Mouse (Mus musculus): ENCODE data around the gene She. TPM values are rescaled to one million over a fixed set of nuclear protein-coding genes. Genes with fewer than 3 reads are reported as not detected.

She gene
- polyA plus RNA-seq, 1 experiment from 2014 or later, result 1.4 TPM

GRCm38 (mm10) chr3:89891696-89892095, 60.5 kb downstream of the She start:
- no peaks in the 10 kb centered on the region for H3K27me3 ChIP-seq (ENCODE audit: control insufficient read depth, insufficient read depth, low read depth, low read length)

GRCm38 (mm10) chr3:89892517-89893106, 61.4 kb downstream of the She start:
- H3K4me3 ChIP-seq (ENCODE audit: low read depth, low read length), result no peak overlapping the region
- no peaks in the 10 kb centered on the region for H3K4me1 ChIP-seq (ENCODE audit: control insufficient read depth, insufficient read depth, low read length)
- no peak overlapping the region for H3K27ac ChIP-seq (ENCODE audit: low read length)
- H3K9ac ChIP-seq (ENCODE audit: low read depth, low read length), result no peak overlapping the region
- 78% methylated on average over 5 of the region's 5 CpGs for WGBS
- H3K9me3 ChIP-seq (replicated peaks; ENCODE audit: control insufficient read depth, low read length, poor library complexity, severe bottlenecking), result no peaks in the 10 kb centered on the region
- no peak for ATAC-seq
- H3K4me2 ChIP-seq (ENCODE audit: low read length), result no peak overlapping the region
- no peaks in the 10 kb centered on the region for H3K27me3 ChIP-seq (ENCODE audit: control insufficient read depth, insufficient read depth, low read depth, low read length)
- no peaks in the 10 kb centered on the region for H3K36me3 ChIP-seq (ENCODE audit: control insufficient read depth, insufficient read depth, low read length)

More at GRCm38 (mm10) chr3:89891696-89892095, 60.5 kb downstream of the She start:
- no peaks in the 10 kb centered on the region for H3K36me3 ChIP-seq (ENCODE audit: control insufficient read depth, insufficient read depth, low read length)
- no peak overlapping the region for H3K27ac ChIP-seq (ENCODE audit: low read length)
- no peaks in the 10 kb centered on the region for H3K4me1 ChIP-seq (ENCODE audit: control insufficient read depth, insufficient read depth, low read length)
- H3K4me2 ChIP-seq (ENCODE audit: low read length), result no peak overlapping the region
- H3K9ac ChIP-seq (ENCODE audit: low read depth, low read length), result no peak overlapping the region
- no peak for ATAC-seq
- H3K4me3 ChIP-seq (ENCODE audit: low read depth, low read length), result no peak overlapping the region
- no peaks in the 10 kb centered on the region for H3K9me3 ChIP-seq (replicated peaks; ENCODE audit: control insufficient read depth, low read length, poor library complexity, severe bottlenecking)

GRCm38 (mm10) chr3:89896571-89896970, 65.4 kb downstream of the She start:
- Histone ChIP-seq H3K9me3 (replicated peaks; ENCODE audit: control insufficient read depth, low read length, poor library complexity, severe bottlenecking) (no peaks in the 10 kb centered on the region), H3K4me3 (ENCODE audit: low read depth, low read length) (no peak overlapping the region), H3K27me3 (ENCODE audit: control insufficient read depth, insufficient read depth, low read depth, low read length) (no peaks in the 10 kb centered on the region), H3K9ac (ENCODE audit: low read depth, low read length) (no peak overlapping the region), H3K4me1 (ENCODE audit: control insufficient read depth, insufficient read depth, low read length) (no peaks in the 10 kb centered on the region), H3K4me2 (ENCODE audit: low read length) (no peak overlapping the region), H3K27ac (ENCODE audit: low read length) (no peak overlapping the region), H3K36me3 (ENCODE audit: control insufficient read depth, insufficient read depth, low read length) (no peaks in the 10 kb centered on the region)
- WGBS, result 9% methylated on average over 5 of the region's 5 CpGs
- ATAC-seq, result no peak

- H3K27ac ChIP-seq (ENCODE audit: low read length), result no peak overlapping the region
- no peaks in the 10 kb centered on the region for H3K36me3 ChIP-seq (ENCODE audit: control insufficient read depth, insufficient read depth, low read length)
- H3K4me3 ChIP-seq (ENCODE audit: low read depth, low read length), result no peak overlapping the region
- H3K9me3 ChIP-seq (replicated peaks; ENCODE audit: control insufficient read depth, low read length, poor library complexity, severe bottlenecking), result no peaks in the 10 kb centered on the region
- H3K9ac ChIP-seq (ENCODE audit: low read depth, low read length), result no peak overlapping the region
- 63% methylated on average over 8 of the region's 8 CpGs for WGBS
- ATAC-seq, result no peak
- no peaks in the 10 kb centered on the region for H3K27me3 ChIP-seq (ENCODE audit: control insufficient read depth, insufficient read depth, low read depth, low read length)
- H3K4me1 ChIP-seq (ENCODE audit: control insufficient read depth, insufficient read depth, low read length), result no peaks in the 10 kb centered on the region
- no peak overlapping the region for H3K4me2 ChIP-seq (ENCODE audit: low read length)
These were observed 66.1 kb downstream of the She start for GRCm38 (mm10) chr3:89897204-89897796.

GRCm38 (mm10) chr3:89898011-89898410, 66.8 kb downstream of the She start:
- no peak overlapping the region for H3K4me3 ChIP-seq (ENCODE audit: low read depth, low read length)
- no peaks in the 10 kb centered on the region for H3K36me3 ChIP-seq (ENCODE audit: control insufficient read depth, insufficient read depth, low read length)
- H3K4me2 ChIP-seq (ENCODE audit: low read length), result no peak overlapping the region
- no peaks in the 10 kb centered on the region for H3K9me3 ChIP-seq (replicated peaks; ENCODE audit: control insufficient read depth, low read length, poor library complexity, severe bottlenecking)
- H3K4me1 ChIP-seq (ENCODE audit: control insufficient read depth, insufficient read depth, low read length), result no peaks in the 10 kb centered on the region
- no peaks in the 10 kb centered on the region for H3K27me3 ChIP-seq (ENCODE audit: control insufficient read depth, insufficient read depth, low read depth, low read length)
- no peak for ATAC-seq
- H3K9ac ChIP-seq (ENCODE audit: low read depth, low read length), result no peak overlapping the region
- no peak overlapping the region for H3K27ac ChIP-seq (ENCODE audit: low read length)
- 75% methylated on average over 10 of the region's 10 CpGs for WGBS

GRCm38 (mm10) chr3:89898870-89899510, 67.8 kb downstream of the She start:
- H3K36me3 ChIP-seq (ENCODE audit: control insufficient read depth, insufficient read depth, low read length), result no peaks in the 10 kb centered on the region
- no peaks in the 10 kb centered on the region for H3K27me3 ChIP-seq (ENCODE audit: control insufficient read depth, insufficient read depth, low read depth, low read length)
- no peaks in the 10 kb centered on the region for H3K9me3 ChIP-seq (replicated peaks; ENCODE audit: control insufficient read depth, low read length, poor library complexity, severe bottlenecking)
- ATAC-seq, result no peak
- H3K4me1 ChIP-seq (ENCODE audit: control insufficient read depth, insufficient read depth, low read length), result no peaks in the 10 kb centered on the region
- WGBS, result 74% methylated on average over 5 of the region's 5 CpGs
- no peak overlapping the region for H3K4me3 ChIP-seq (ENCODE audit: low read depth, low read length)
- no peak overlapping the region for H3K27ac ChIP-seq (ENCODE audit: low read length)
- H3K4me2 ChIP-seq (ENCODE audit: low read length), result no peak overlapping the region
- H3K9ac ChIP-seq (ENCODE audit: low read depth, low read length), result no peak overlapping the region

GRCm38 (mm10) chr3:89899511-89899908, 68.3 kb downstream of the She start:
- Histone ChIP-seq H3K4me1 (ENCODE audit: control insufficient read depth, insufficient read depth, low read length) (no peaks in the 10 kb centered on the region), H3K4me3 (ENCODE audit: low read depth, low read length) (no peak overlapping the region), H3K27me3 (ENCODE audit: control insufficient read depth, insufficient read depth, low read depth, low read length) (no peaks in the 10 kb centered on the region), H3K36me3 (ENCODE audit: control insufficient read depth, insufficient read depth, low read length) (no peaks in the 10 kb centered on the region), H3K9me3 (replicated peaks; ENCODE audit: control insufficient read depth, low read length, poor library complexity, severe bottlenecking) (no peaks in the 10 kb centered on the region), H3K27ac (ENCODE audit: low read length) (no peak overlapping the region), H3K4me2 (ENCODE audit: low read length) (no peak overlapping the region), H3K9ac (ENCODE audit: low read depth, low read length) (no peak overlapping the region)
- WGBS, result 68% methylated on average over 8 of the region's 8 CpGs
- no peak for ATAC-seq

- Histone ChIP-seq H3K4me1 (ENCODE audit: control insufficient read depth, insufficient read depth, low read length) (peaks cover 4% of the 10 kb centered on the region; the same call in 1 of the 2 replicates), H3K4me3 (ENCODE audit: low read depth, low read length) (no peak overlapping the region), H3K27me3 (ENCODE audit: control insufficient read depth, insufficient read depth, low read depth, low read length) (peaks cover 10% of the 10 kb centered on the region), H3K9me3 (replicated peaks; ENCODE audit: control insufficient read depth, low read length, poor library complexity, severe bottlenecking) (no peaks in the 10 kb centered on the region), H3K36me3 (ENCODE audit: control insufficient read depth, insufficient read depth, low read length) (no peaks in the 10 kb centered on the region), H3K27ac (ENCODE audit: low read length) (no peak overlapping the region), H3K9ac (ENCODE audit: low read depth, low read length) (no peak overlapping the region), H3K4me2 (ENCODE audit: low read length) (no peak overlapping the region)
- ATAC-seq, result no peak
- WGBS, result 83% methylated on average over 3 of the region's 3 CpGs
These were observed 76.7 kb downstream of the She start for GRCm38 (mm10) chr3:89907846-89908245.
